Comparison of ENCODE assay signal across 23 mouse cellular contexts in genomic region chr17:56387612-56388011, GRCm38 (mm10).
DNase-seq lines count a peak whose midpoint lies in the region; TF ChIP-seq lines count a peak whose summit lies in the region.
"Had no signal": no experiment of that assay in that cellular context is flagged by ENCODE, and none has a peak within 500 bp of the region (broad histone marks: within the 10 kb centered on the region; RNA-seq: fewer than 3 reads in every experiment).

No protein-coding gene starts in this region.

- 52% methylated on average over 6 of the region's 6 CpGs for WGBS in kidney, adult 2 months
- whole genome bisulfite sequencing in cerebellum, adult 2 months, result 21% methylated on average over 6 of the region's 6 CpGs

- no peaks in the 10 kb centered on the region for H3K36me3 ChIP-seq in kidney, adult 2 months (ENCODE audit: control insufficient read depth, insufficient read depth, low read length)

- TF ChIP-seq CTCF in kidney, adult 2 months (conservative IDR thresholded peaks at IDR 0.05; ENCODE audit: insufficient read depth, insufficient read length, low read depth, low read length), result no peak
- no peak for TF ChIP-seq CTCF in left cerebral cortex, adult 2 months (IDR thresholded peaks at IDR 0.05)
- no peak for TF ChIP-seq CTCF in cerebellum, adult 2 months (IDR thresholded peaks at IDR 0.05; ENCODE audit: borderline replicate concordance, insufficient read depth, low read depth, low read length)

- no peaks in the 10 kb centered on the region for H3K27me3 ChIP-seq in kidney, adult 2 months (replicated peaks; ENCODE audit: control insufficient read depth, insufficient read depth, low read length)
- no peaks in the 10 kb centered on the region for H3K27me3 ChIP-seq in cerebellum, adult 2 months (ENCODE audit: control insufficient read depth, insufficient read depth, low read length)
- H3K27me3 ChIP-seq: embryonic facial prominence, embryonic 13.5 days; forebrain, embryonic 12.5 days; heart, embryonic 13.5 days; midbrain, embryonic 12.5 days had no signal

- no peak overlapping the region for H3K4me3 ChIP-seq in kidney, adult 2 months (ENCODE audit: insufficient read depth, low read depth, low read length)
- no peak overlapping the region for H3K4me3 ChIP-seq in left cerebral cortex, adult 2 months
- H3K4me3 ChIP-seq in cerebellum, adult 2 months (replicated peaks; ENCODE audit: insufficient read depth, low read depth, low read length), result no peak overlapping the region
- H3K4me3 ChIP-seq: embryonic facial prominence, embryonic 13.5 days; erythroblast, embryonic 14.5 days; forebrain, embryonic 12.5 days; heart, adult 2 months; heart, embryonic 13.5 days; midbrain, embryonic 12.5 days had no signal

- TF ChIP-seq POLR2A in kidney, adult 2 months (IDR thresholded peaks at IDR 0.05; ENCODE audit: low read depth, low read length), result no peak
- no peak for TF ChIP-seq POLR2A in cerebellum, adult 2 months (IDR thresholded peaks at IDR 0.05; ENCODE audit: borderline replicate concordance, insufficient read depth, low read length)

- intact Hi-C loops in left cerebral cortex, postnatal 4 days (cut with DNase I), result no loop called here
- intact Hi-C loops in left cerebral cortex, adult 2 months (cut with DNase I), result no loop called here

- DNase-seq in kidney, adult 2 months, result peak; percentile 11
- no peak for DNase-seq in kidney, adult 18-20 months
- peak; percentile 57 for DNase-seq in left cerebral cortex, postnatal 4 days
- DNase-seq in left cerebral cortex, adult 2 months (ENCODE audit: extremely low spot score in 1 of 2, low spot score in 2 of 2), result no peak
- peak; percentile 75 to 79 for DNase-seq in cerebellum, adult 2 months
- peak; percentile 77 to 84 for DNase-seq in cerebellum, postnatal 25 days
- no peak for DNase-seq in embryo, embryonic 10.5 days (ENCODE audit: low spot score)
- DNase-seq in left cerebral cortex, adult 8-10 months (ENCODE audit: low spot score in 2 of 2), result no peak
- DNase-seq: adrenal gland, postnatal 36 days; gastrocnemius, postnatal 36 days; heart, adult 2 months; heart, postnatal 14 days; lung, postnatal 10 days; right cerebral cortex, postnatal 14 days; thymus, adult 2 months; thymus, postnatal 4 days had no signal

- H3K27ac ChIP-seq in kidney, adult 2 months (ENCODE audit: insufficient read depth, low read depth, low read length), result no peak overlapping the region
- no peak overlapping the region for H3K27ac ChIP-seq in left cerebral cortex, adult 2 months
- H3K27ac ChIP-seq in cerebellum, adult 2 months (ENCODE audit: insufficient read depth, low read length), result peak overlapping the region; percentile 24; the same call in 1 of the 2 replicates
- H3K27ac ChIP-seq: embryonic facial prominence, embryonic 13.5 days; forebrain, embryonic 12.5 days; heart, adult 2 months; heart, embryonic 13.5 days; kidney, postnatal 0 days; midbrain, embryonic 12.5 days; stomach, postnatal 0 days had no signal

- H3K4me1 ChIP-seq in kidney, adult 2 months (ENCODE audit: control insufficient read depth, insufficient read depth, low read length), result no peaks in the 10 kb centered on the region
- H3K4me1 ChIP-seq in cerebellum, adult 2 months (ENCODE audit: control insufficient read depth, insufficient read depth, low read length), result peaks cover 67% of the 10 kb centered on the region
- H3K4me1 ChIP-seq: embryonic facial prominence, embryonic 13.5 days; forebrain, embryonic 12.5 days; heart, embryonic 13.5 days; midbrain, embryonic 12.5 days had no signal

Comparison
In these comparisons a context has a peak if more than half of its experiments do, and no peak if none do; other contexts are left out.
1. DNase-seq: peak in kidney, adult 2 months (single experiment), left cerebral cortex, postnatal 4 days (single experiment), cerebellum, adult 2 months (2 of 2) and cerebellum, postnatal 25 days (2 of 2); none in kidney, adult 18-20 months (single experiment), left cerebral cortex, adult 2 months (0 of 2), embryo, embryonic 10.5 days (single experiment) and left cerebral cortex, adult 8-10 months (0 of 2).